Mouse (Mus musculus): ENCODE data around the gene Pcyt2. TPM values are rescaled to one million over a fixed set of nuclear protein-coding genes. Genes with fewer than 3 reads are reported as not detected.

Pcyt2 gene
- total and polyA plus RNA-seq, 3 experiments = 86.7 to 87.3 TPM; not detected in 1

DNA sequence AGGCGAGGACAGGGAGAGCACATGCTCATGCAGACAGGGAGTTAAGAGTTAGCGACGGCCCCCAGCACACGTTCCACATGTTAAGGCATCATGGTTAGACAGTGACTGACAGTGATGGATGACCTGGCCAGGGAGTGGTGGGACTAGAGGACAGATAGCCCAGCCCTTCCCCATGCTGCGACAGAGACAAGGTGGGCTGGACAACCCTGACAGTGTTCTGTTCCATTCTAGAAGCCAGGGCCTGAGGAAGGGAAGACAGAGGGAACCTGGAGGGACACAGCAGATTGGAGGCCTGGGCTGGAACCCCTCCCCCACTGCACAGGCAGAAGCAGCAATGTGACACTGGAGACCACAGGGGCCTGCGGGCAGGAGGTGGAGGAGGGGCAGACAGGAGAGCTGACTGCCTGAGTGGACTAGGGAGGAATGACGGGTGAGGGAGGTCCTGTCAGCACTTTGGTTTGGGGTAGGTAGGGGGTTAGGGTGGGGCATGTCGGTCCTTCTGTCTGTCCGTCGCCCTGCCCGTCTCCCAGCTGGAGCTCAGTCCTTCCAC lies 39.0 kb downstream of the Pcyt2 start:
- H3K79me2 ChIP-seq (ENCODE audit: control insufficient read depth, insufficient read depth, low read length, poor library complexity) = peaks cover 43% of the 10 kb centered on the region
- no peaks in the 10 kb centered on the region for H3K9me3 ChIP-seq (replicated peaks; ENCODE audit: insufficient read depth, low read length)
- no peaks in the 10 kb centered on the region for H3K27me3 ChIP-seq (ENCODE audit: control insufficient read depth in 1 of 2, insufficient read depth in 2 of 2, low read length in 2 of 2)
- H3K4me1 ChIP-seq (ENCODE audit: control insufficient read depth in 1 of 2, insufficient read depth in 2 of 2, low read length in 2 of 2) = peaks cover 10 to 20% of the 10 kb centered on the region in 2 experiments
- no peak overlapping the region for H3K9ac ChIP-seq (ENCODE audit: control insufficient read depth, low read depth, low read length, poor library complexity, severe bottlenecking)
- peaks cover 4 to 22% of the 10 kb centered on the region in 2 experiments; a peak in 3 of 4 replicates for H3K36me3 ChIP-seq (ENCODE audit: control insufficient read depth in 1 of 2, insufficient read depth in 2 of 2, low read length in 2 of 2)
- DNase-seq (ENCODE audit: low read depth, low spot score) = no peak
- TF ChIP-seq ZC3H11A (IDR thresholded peaks at IDR 0.05; ENCODE audit: low read depth, low read length) = no peak
- no peak for TF ChIP-seq UBTF (IDR thresholded peaks at IDR 0.05; ENCODE audit: borderline replicate concordance, insufficient read depth, low read depth, low read length)
- no peak for TF ChIP-seq MYB (IDR thresholded peaks at IDR 0.05; ENCODE audit: low read depth, low read length)
- no peak for TF ChIP-seq E2F4 (IDR thresholded peaks at IDR 0.05; ENCODE audit: borderline replicate concordance, low read depth, low read length)
- no peak for TF ChIP-seq CTCF (IDR thresholded peaks at IDR 0.05 in 2 of 3, conservative IDR thresholded peaks at IDR 0.05 in 1 of 3; ENCODE audit: control insufficient read depth in 1 of 3, insufficient read depth in 1 of 3, low read depth in 2 of 3, low read length in 3 of 3, poor library complexity in 1 of 3, severe bottlenecking in 1 of 3)
- TF ChIP-seq ELF1 (IDR thresholded peaks at IDR 0.05; ENCODE audit: low read depth, low read length) = no peak
- no peak for TF ChIP-seq BHLHE40 (IDR thresholded peaks at IDR 0.05; ENCODE audit: borderline replicate concordance, low read depth, low read length)
- TF ChIP-seq MAZ (IDR thresholded peaks at IDR 0.05; ENCODE audit: low read depth, low read length) = no peak
- no peak for TF ChIP-seq CHD1 (IDR thresholded peaks at IDR 0.05; ENCODE audit: low read depth, low read length)
- TF ChIP-seq ZKSCAN1 (IDR thresholded peaks at IDR 0.05; ENCODE audit: low read depth, low read length) = no peak
- TF ChIP-seq EP300 (IDR thresholded peaks at IDR 0.05; ENCODE audit: low read depth in 1 of 2, low read length in 2 of 2) = no peak
- no peak for TF ChIP-seq NRF1 (IDR thresholded peaks at IDR 0.05; ENCODE audit: insufficient read depth, low read depth, low read length, poor library complexity, severe bottlenecking)
- TF ChIP-seq MAFK (IDR thresholded peaks at IDR 0.05; ENCODE audit: borderline replicate concordance, low read depth, low read length) = no peak
- no peak for TF ChIP-seq HCFC1 (IDR thresholded peaks at IDR 0.05; ENCODE audit: low read depth, low read length)
- no peak for TF ChIP-seq SIN3A (IDR thresholded peaks at IDR 0.05; ENCODE audit: low read length)
- TF ChIP-seq TAL1 (IDR thresholded peaks at IDR 0.05; ENCODE audit: low read length) = no peak
- TF ChIP-seq CHD2 (IDR thresholded peaks at IDR 0.05; ENCODE audit: low read length) = no peak
- no peak for TF ChIP-seq USF1 (IDR thresholded peaks at IDR 0.05; ENCODE audit: low read depth, low read length)
- H3K27ac ChIP-seq (ENCODE audit: control insufficient read depth, low read depth, low read length) = no peak overlapping the region
- no peak overlapping the region for H3K4me3 ChIP-seq (ENCODE audit: control insufficient read depth in 1 of 2, insufficient read depth in 1 of 2, low read depth in 2 of 2, low read length in 2 of 2)

DNA sequence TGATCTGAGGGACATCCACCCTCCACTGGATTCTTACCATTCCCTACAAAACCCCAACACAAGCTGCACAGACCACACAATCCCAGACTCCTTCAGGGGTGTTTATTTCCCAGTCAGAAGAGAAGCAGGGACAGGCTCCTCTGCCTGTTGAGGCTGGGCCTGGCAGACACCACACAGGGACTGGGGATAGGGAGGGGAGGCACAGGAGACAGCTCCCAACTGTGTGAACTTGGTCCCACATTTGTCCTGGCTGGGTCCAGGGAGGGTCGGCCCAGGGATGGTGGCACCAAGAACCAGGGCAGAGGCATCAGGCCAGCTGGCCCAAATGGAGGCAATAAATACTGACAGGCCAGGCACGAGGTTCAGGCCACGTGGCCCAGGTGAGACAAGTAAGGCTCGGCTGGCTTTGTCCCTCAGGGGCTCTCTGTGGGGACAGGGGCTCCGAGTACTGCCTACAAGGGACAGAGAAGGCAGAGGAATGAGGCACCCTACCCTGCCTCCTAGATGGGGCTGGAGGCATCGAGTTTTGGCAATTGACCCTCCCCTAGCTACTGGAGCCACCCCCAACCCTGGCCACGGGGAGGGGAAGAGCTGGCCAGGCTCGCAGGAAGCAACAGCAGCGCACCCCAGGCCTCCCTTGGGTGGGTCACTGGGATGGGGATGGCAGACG lies 39.6 kb downstream of the Pcyt2 start:
- peaks cover 10 to 20% of the 10 kb centered on the region in 2 experiments for H3K4me1 ChIP-seq (ENCODE audit: control insufficient read depth in 1 of 2, insufficient read depth in 2 of 2, low read length in 2 of 2)
- no peak overlapping the region for H3K9ac ChIP-seq (ENCODE audit: control insufficient read depth, low read depth, low read length, poor library complexity, severe bottlenecking)
- no peak overlapping the region for H3K4me3 ChIP-seq (ENCODE audit: control insufficient read depth in 1 of 2, insufficient read depth in 1 of 2, low read depth in 2 of 2, low read length in 2 of 2)

More for the DNA sequence above, 39.6 kb downstream of the Pcyt2 start:
- Histone ChIP-seq H3K36me3 (ENCODE audit: control insufficient read depth in 1 of 2, insufficient read depth in 2 of 2, low read length in 2 of 2) (peaks cover 4 to 22% of the 10 kb centered on the region in 2 experiments; a peak in 3 of 4 replicates), H3K79me2 (ENCODE audit: control insufficient read depth, insufficient read depth, low read length, poor library complexity) (peaks cover 48% of the 10 kb centered on the region), H3K27ac (ENCODE audit: control insufficient read depth, low read depth, low read length) (no peak overlapping the region), H3K9me3 (replicated peaks; ENCODE audit: insufficient read depth, low read length) (no peaks in the 10 kb centered on the region), H3K27me3 (ENCODE audit: control insufficient read depth in 1 of 2, insufficient read depth in 2 of 2, low read length in 2 of 2) (no peaks in the 10 kb centered on the region)
- TF ChIP-seq POLR2A (IDR thresholded peaks at IDR 0.05; ENCODE audit: control insufficient read depth in 1 of 2, insufficient read depth in 1 of 2, low read depth in 1 of 2, low read length in 2 of 2, poor library complexity in 1 of 2) (peak in 1 of 2 experiments; percentile 4; a peak in 1 of 4 replicates), ZKSCAN1 (IDR thresholded peaks at IDR 0.05; ENCODE audit: low read depth, low read length) (no peak), USF2 (IDR thresholded peaks at IDR 0.05; ENCODE audit: borderline replicate concordance in 1 of 2, insufficient read depth in 1 of 2, low read depth in 1 of 2, low read length in 2 of 2) (no peak), CHD2 (IDR thresholded peaks at IDR 0.05; ENCODE audit: low read length) (no peak), MEF2A (IDR thresholded peaks at IDR 0.05; ENCODE audit: extremely low read depth, insufficient replicate concordance, low read depth, low read length, poor library complexity, severe bottlenecking) (no peak), ZNF384 (IDR thresholded peaks at IDR 0.05; ENCODE audit: low read depth, low read length) (no peak), MXI1 (IDR thresholded peaks at IDR 0.05; ENCODE audit: low read depth, low read length) (no peak)
- DNase-seq (ENCODE audit: low read depth, low spot score) = no peak

All from MEL (cell line).